Mouse (Mus musculus) cerebellum, adult 2 months (tissue): ENCODE results near the gene Tldc1.

Source experiments
- CTCF ChIP-seq: fragments of 200-500 bp; IDR thresholded peaks from 2 replicates; pipeline ENCODE4 v1.5.1; 2011; ENCODE audit warnings: low read depth, mild to moderate bottlenecking, control low read depth, low read length, moderate library complexity, borderline replicate concordance; ENCODE audit not compliant: insufficient read depth
- POLR2A ChIP-seq: fragments of 200-500 bp; IDR thresholded peaks from 2 replicates; pipeline ENCODE4 v1.6.1; 2011; ENCODE audit warnings: low read length, control low read depth, borderline replicate concordance; ENCODE audit not compliant: insufficient read depth

- TF ChIP-seq CTCF (no peak), POLR2A (no peak)
These were observed 66.0 kb downstream of the Tldc1 start for GRCm38 (mm10) chr8:119712226-119712625.
